Mouse (Mus musculus): ENCODE data around the gene Tfe3. TPM values are rescaled to one million over a fixed set of nuclear protein-coding genes. Genes with fewer than 3 reads are reported as not detected.
"Not testable (repeated sequence)": the region's sequence is repeated elsewhere in the genome, so short reads cannot be mapped to it uniquely, and the experiment has no call there.

Gene Tfe3
- total RNA-seq, 2 experiments from 2014 or later, result 15.0 to 16.8 TPM

- no peak for DNase-seq (ENCODE audit: low spot score)
- intact Hi-C loops (cut with DNase I), result no loop called here
Measured at GRCm38 (mm10) chrX:7745429-7745828, 16.9 kb upstream of the Tfe3 start.

- intact Hi-C loops (cut with DNase I), result no loop called here
- no peak for DNase-seq (ENCODE audit: low spot score)
Measured at GRCm38 (mm10) chrX:7750432-7751116, 11.8 kb upstream of the Tfe3 start, which contains the start of gene Ccdc120. Ccdc120 (minus strand) TSS chrX:7750905.

- not testable (repeated sequence) for DNase-seq (ENCODE audit: low spot score)
Measured at GRCm38 (mm10) chrX:7753627-7754026, 8.7 kb upstream of the Tfe3 start.

GRCm38 (mm10) chrX:7762921-7763197 is 499 bp downstream of the Tfe3 start:
- no peak for DNase-seq (ENCODE audit: low spot score)
- intact Hi-C loops (cut with DNase I), result no loop called here

More at GRCm38 (mm10) chrX:7753627-7754026, 8.7 kb upstream of the Tfe3 start:
- intact Hi-C loops (cut with DNase I), result loop anchor here (2.0 kb wide), 1 partner anchor 19 kb away; no protein-coding TSS in a partner anchor

- peak; percentile 37 for DNase-seq (ENCODE audit: low spot score)
Measured at GRCm38 (mm10) chrX:7763631-7764393, 1.5 kb downstream of the Tfe3 start.

GRCm38 (mm10) chrX:7764657-7765280 is 2.4 kb downstream of the Tfe3 start:
- intact Hi-C loops (cut with DNase I), result no loop called here

More at GRCm38 (mm10) chrX:7763631-7764393, 1.5 kb downstream of the Tfe3 start:
- intact Hi-C loops (cut with DNase I), result no loop called here

GRCm38 (mm10) chrX:7765281-7765670 is 2.9 kb downstream of the Tfe3 start:
- intact Hi-C loops (cut with DNase I), result no loop called here
- DNase-seq (ENCODE audit: low spot score), result no peak

More at GRCm38 (mm10) chrX:7764657-7765280, 2.4 kb downstream of the Tfe3 start:
- DNase-seq (ENCODE audit: low spot score), result no peak

- intact Hi-C loops (cut with DNase I), result no loop called here
- peak; percentile 35 for DNase-seq (ENCODE audit: low spot score)
Measured at GRCm38 (mm10) chrX:7765764-7766163, 3.4 kb downstream of the Tfe3 start.

GRCm38 (mm10) chrX:7769302-7770017 is 7.1 kb downstream of the Tfe3 start:
- no peak for DNase-seq (ENCODE audit: low spot score)
- intact Hi-C loops (cut with DNase I), result loop anchor here (10.0 kb wide), 1 partner anchor 345 kb away; no protein-coding TSS in a partner anchor

GRCm38 (mm10) chrX:7772766-7773165 is 10.4 kb downstream of the Tfe3 start:
- intact Hi-C loops (cut with DNase I), result loop anchor here (10.0 kb wide), 1 partner anchor 348 kb away; no protein-coding TSS in a partner anchor
- DNase-seq (ENCODE audit: low spot score), result no peak

GRCm38 (mm10) chrX:7775501-7776205 is 13.3 kb downstream of the Tfe3 start:
- DNase-seq (ENCODE audit: low spot score), result no peak
- intact Hi-C loops (cut with DNase I), result loop anchor here (10.0 kb wide), 1 partner anchor 351 kb away; no protein-coding TSS in a partner anchor

GRCm38 (mm10) chrX:7776329-7777082 is 14.1 kb downstream of the Tfe3 start:
- no peak for DNase-seq (ENCODE audit: low spot score)
- intact Hi-C loops (cut with DNase I), result loop anchor here (10.0 kb wide), 1 partner anchor 352 kb away; no protein-coding TSS in a partner anchor

- intact Hi-C loops (cut with DNase I), result loop anchor here (10.0 kb wide), 1 partner anchor 354 kb away; no protein-coding TSS in a partner anchor
- no peak for DNase-seq (ENCODE audit: low spot score)
Measured at GRCm38 (mm10) chrX:7778450-7779244, 16.3 kb downstream of the Tfe3 start.

GRCm38 (mm10) chrX:7779294-7779693 is 16.9 kb downstream of the Tfe3 start:
- intact Hi-C loops (cut with DNase I), result loop anchor here (10.0 kb wide), 1 partner anchor 354 kb away; no protein-coding TSS in a partner anchor
- DNase-seq (ENCODE audit: low spot score), result no peak

GRCm38 (mm10) chrX:7782603-7783092 is 20.3 kb downstream of the Tfe3 start:
- intact Hi-C loops (cut with DNase I), result no loop called here
- DNase-seq (ENCODE audit: low spot score), result no peak

GRCm38 (mm10) chrX:7789542-7790136 is 27.3 kb downstream of the Tfe3 start, which contains the start of gene Gripap1:
Gripap1 (plus strand) TSS chrX:7789765.
- intact Hi-C loops (cut with DNase I), result no loop called here
- peak; percentile 47 for DNase-seq (ENCODE audit: low spot score)

GRCm38 (mm10) chrX:7790309-7790708 is 27.9 kb downstream of the Tfe3 start:
- DNase-seq (ENCODE audit: low spot score), result no peak
- intact Hi-C loops (cut with DNase I), result no loop called here

Measured in heart, postnatal 25 days (tissue).